Mouse (Mus musculus) kidney, embryonic 16.5 days (tissue): ENCODE measurements at regions not wholly inside any gene's neighbourhood (a gene's known extent, or its start where the extent isn't known, plus 50 kb on each side); places are given as distances from the start of the nearest gene placed in this dataset.
"Not testable (repeated sequence)": the region's sequence is repeated elsewhere in the genome, so short reads cannot be mapped to it uniquely, and the experiment has no call there.

Experiments
- ATAC-seq: fragments of 200-750 bp; cut with Nextera tagmentation; 2 replicates; pipeline ENCODE4 v1.8.0; 2017; ENCODE audit warnings: moderate TSS enrichment; ENCODE audit not compliant: low FRiP score, low TSS enrichment
- H3K27ac ChIP-seq: fragments of 300-500 bp; sonication (generic); 2 replicates; pipeline ENCODE4 v1.5.1; 2014; ENCODE audit warnings: low read length
- H3K27me3 ChIP-seq: fragments of 300-500 bp; sonication (generic); 2 replicates; pipeline ENCODE4 v1.6.1; 2014; ENCODE audit warnings: low read length, control low read depth, mixed read lengths; ENCODE audit not compliant: insufficient read depth
- H3K36me3 ChIP-seq: fragments of 300-500 bp; sonication (generic); 2 replicates; pipeline ENCODE4 v1.6.1; 2014; ENCODE audit warnings: low read length, control low read depth, mixed read lengths; ENCODE audit not compliant: insufficient read depth
- H3K4me1 ChIP-seq: fragments of 300-500 bp; sonication (generic); 2 replicates; pipeline ENCODE4 v1.6.1; 2014; ENCODE audit warnings: low read length, control low read depth, mixed read lengths; ENCODE audit not compliant: insufficient read depth
- H3K4me2 ChIP-seq: fragments of 300-500 bp; sonication (generic); replicated peaks from 2 replicates; pipeline ENCODE4 v1.6.1; 2014; ENCODE audit warnings: low read depth, low read length
- H3K4me3 ChIP-seq: fragments of 300-500 bp; sonication (generic); 2 replicates; pipeline ENCODE4 v1.5.1; 2014; ENCODE audit warnings: mild to moderate bottlenecking, low read length
- H3K9ac ChIP-seq: fragments of 300-500 bp; sonication (generic); replicated peaks from 2 replicates; pipeline ENCODE4 v1.6.1; 2014; ENCODE audit warnings: low read length
- H3K9me3 ChIP-seq: fragments of 300-500 bp; sonication (generic); 2 replicates; pipeline ENCODE4 v1.6.1; 2016; ENCODE audit warnings: low read length, control low read depth
- WGBS: fragments of 180-500 bp; shearing (Covaris S2); extraction: QIAGEN DNeasy Blood & Tissue Kit; methylation state at CpG from one replicate; pipeline ENCODE4 v1.1.7; 2014; 5-methylcytosine and 5-hydroxymethylcytosine counted together

DNA sequence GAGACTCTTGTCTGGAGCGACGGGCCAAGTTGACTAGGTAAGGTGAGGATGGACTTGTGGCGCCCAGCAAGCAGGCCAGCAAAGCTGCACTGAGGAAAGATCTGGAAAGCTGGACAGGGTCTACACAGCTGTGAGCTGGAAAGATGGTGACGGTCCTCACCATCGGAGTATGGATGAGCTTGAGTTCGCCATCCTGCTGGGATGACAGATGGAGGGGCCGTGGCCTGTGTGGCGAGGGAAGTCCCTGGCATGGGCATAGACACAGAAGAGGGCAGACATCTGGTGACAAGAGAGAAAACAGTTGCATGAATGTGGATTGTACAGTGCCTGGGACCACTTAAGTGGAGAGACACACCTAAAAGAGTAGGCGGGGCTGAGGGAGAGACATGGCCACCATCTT, 57.6 kb downstream of the Tmem270 start:
- no peak overlapping the region for H3K9ac ChIP-seq
- H3K9me3 ChIP-seq = no peaks in the 10 kb centered on the region
- ATAC-seq = no peak
- WGBS = 92% methylated on average over 9 of the region's 9 CpGs
- no peak overlapping the region for H3K27ac ChIP-seq
- H3K4me3 ChIP-seq = no peak overlapping the region
- H3K4me1 ChIP-seq = no peaks in the 10 kb centered on the region
- no peaks in the 10 kb centered on the region for H3K27me3 ChIP-seq
- H3K4me2 ChIP-seq = no peak overlapping the region
- H3K36me3 ChIP-seq = no peaks in the 10 kb centered on the region

DNA sequence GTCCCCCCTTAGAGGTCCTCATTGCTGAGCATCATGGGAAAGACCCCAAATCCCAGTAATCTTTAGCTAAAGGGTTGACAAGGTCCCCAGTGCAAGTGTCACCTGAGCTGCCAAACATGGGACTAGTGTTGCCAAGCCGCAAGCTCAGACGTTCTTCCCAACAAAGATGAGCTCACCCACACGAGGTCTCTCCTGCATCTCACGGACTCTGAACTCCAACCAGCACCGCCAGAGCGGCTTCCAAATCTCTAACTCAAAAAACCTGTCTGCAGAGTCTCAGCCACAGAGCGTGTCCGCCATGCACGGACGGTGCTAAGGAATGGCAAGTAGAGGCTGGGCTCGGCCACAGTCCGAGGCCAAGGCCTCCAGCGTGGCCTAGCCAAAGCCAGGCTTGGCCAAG, 58.0 kb downstream of the Tmem270 start:
- H3K9ac ChIP-seq = no peak overlapping the region
- no peak overlapping the region for H3K27ac ChIP-seq
- ATAC-seq = no peak
- no peak overlapping the region for H3K4me2 ChIP-seq
- H3K27me3 ChIP-seq = no peaks in the 10 kb centered on the region
- H3K36me3 ChIP-seq = no peaks in the 10 kb centered on the region
- H3K4me1 ChIP-seq = no peaks in the 10 kb centered on the region
- H3K9me3 ChIP-seq = no peaks in the 10 kb centered on the region
- no peak overlapping the region for H3K4me3 ChIP-seq
- 87% methylated on average over 13 of the region's 13 CpGs for WGBS

DNA sequence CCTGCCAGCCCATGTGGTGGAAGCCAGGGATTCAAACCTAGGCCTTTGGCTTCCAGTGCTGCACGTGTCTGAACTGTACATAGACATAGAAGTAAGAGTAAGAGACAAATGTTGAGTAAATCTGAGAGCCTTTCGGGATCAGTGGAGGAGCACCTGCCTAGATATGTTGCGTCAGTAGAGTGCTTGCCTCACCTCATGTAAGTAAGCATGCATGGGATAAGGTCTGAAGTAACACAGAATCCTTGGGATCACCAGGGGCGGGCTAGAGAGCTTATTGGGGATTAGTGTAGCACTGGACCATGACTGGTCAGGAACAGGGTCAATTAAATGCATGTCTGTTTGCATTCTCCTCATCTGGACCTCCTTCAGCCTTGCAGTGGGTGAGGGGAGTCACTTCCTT, 61.1 kb downstream of the Tmem270 start:
- no peak overlapping the region for H3K4me3 ChIP-seq
- no peaks in the 10 kb centered on the region for H3K9me3 ChIP-seq
- ATAC-seq = no peak
- no peaks in the 10 kb centered on the region for H3K4me1 ChIP-seq
- H3K27me3 ChIP-seq = no peaks in the 10 kb centered on the region
- no peak overlapping the region for H3K9ac ChIP-seq
- no peaks in the 10 kb centered on the region for H3K36me3 ChIP-seq
- H3K27ac ChIP-seq = no peak overlapping the region
- no peak overlapping the region for H3K4me2 ChIP-seq
- WGBS = 90% methylated on average over 4 of the region's 4 CpGs

DNA sequence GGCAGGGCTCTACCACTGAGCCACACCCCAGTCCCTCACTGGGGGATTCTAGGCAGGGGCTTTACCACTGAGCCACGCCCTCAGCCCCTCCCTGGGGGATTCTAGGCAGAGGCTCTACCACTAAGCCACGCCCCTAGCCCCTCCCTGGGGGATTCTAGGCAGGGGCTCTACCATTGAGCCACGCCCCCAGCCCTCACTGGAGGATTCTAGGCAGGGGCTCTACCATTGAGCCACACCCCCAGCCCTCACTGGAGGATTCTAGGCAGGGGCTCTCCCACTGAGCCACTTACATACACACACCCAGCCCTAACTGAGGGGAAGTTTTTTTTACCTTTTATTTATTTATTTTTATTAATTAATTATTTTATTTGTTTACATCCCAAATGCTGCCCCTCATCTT, 62.3 kb downstream of the Tmem270 start:
- not testable (repeated sequence) for H3K4me3 ChIP-seq, H3K9ac ChIP-seq, H3K4me2 ChIP-seq, H3K36me3 ChIP-seq, H3K4me1 ChIP-seq, H3K27ac ChIP-seq, ATAC-seq, H3K27me3 ChIP-seq, H3K9me3 ChIP-seq
- WGBS = 83% methylated on average over 3 of the region's 3 CpGs

DNA sequence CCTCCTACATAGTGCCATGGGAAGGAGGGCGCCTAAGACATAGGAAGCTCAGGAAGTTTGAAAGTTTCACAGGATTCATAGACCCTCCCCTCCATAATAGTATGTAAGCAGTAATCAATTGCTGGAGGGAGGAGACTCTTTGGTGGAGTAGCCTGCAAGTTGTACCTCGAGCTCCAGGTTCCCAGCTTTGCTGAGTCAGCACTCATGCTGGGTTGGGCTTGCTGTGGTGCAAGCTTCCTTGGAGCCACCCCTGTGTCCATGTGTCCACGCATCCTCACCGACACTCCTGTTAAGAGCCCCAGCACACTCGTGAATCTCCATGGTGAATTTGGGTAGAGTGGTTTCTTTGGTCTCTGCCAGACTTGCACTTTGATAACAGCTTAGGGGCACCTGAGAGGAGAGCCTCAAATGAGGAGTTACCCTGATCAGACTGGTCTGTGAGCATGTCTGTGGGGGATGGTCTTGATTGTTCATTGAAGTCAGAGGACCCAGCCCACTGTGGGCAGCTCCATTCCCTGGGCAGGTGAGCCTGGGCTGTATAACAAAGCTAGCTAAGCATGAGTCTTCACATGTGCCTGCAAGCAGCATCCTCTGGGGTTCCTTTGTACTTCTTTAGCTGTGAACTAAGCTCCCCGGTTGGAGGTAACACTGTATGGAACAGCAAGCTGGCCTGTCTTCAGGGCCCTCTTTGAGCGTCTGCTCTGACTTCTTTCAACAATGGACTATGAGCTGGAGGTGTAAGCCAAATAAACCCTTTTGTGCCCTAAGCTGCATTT, 65.1 kb downstream of the Tmem270 start:
- no peak for ATAC-seq
- Histone ChIP-seq H3K4me2 (no peak overlapping the region), H3K4me3 (no peak overlapping the region), H3K27me3 (no peaks in the 10 kb centered on the region), H3K27ac (no peak overlapping the region), H3K9ac (no peak overlapping the region), H3K4me1 (no peaks in the 10 kb centered on the region), H3K9me3 (peaks cover 10% of the 10 kb centered on the region; the same call in 1 of the 2 replicates), H3K36me3 (no peaks in the 10 kb centered on the region)
- 91% methylated on average over 7 of the region's 7 CpGs for WGBS

DNA sequence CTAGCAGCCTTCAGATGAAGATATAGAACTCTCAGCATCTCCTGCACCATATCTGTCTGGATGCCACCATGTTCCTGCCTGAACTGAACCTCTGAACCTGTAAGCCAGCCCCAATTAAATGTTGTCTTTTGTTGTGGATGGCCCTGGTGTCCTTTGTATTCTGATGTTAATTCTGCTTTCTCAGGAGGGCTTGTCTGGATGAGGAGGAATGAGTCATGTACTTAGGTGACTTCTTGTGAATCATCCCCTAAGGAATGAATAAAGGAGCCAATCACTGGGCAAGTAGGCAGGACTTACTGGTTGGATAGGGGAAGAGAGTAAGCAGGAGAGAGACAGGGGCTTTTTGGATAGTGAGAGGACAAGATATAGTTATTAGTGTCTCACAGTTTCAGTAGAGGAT, 70.0 kb downstream of the Tmem270 start:
- Histone ChIP-seq H3K4me2 (no peak overlapping the region), H3K4me3 (no peak overlapping the region), H3K27me3 (no peaks in the 10 kb centered on the region), H3K9me3 (peaks cover 10% of the 10 kb centered on the region; the same call in 1 of the 2 replicates), H3K36me3 (no peaks in the 10 kb centered on the region), H3K4me1 (no peaks in the 10 kb centered on the region), H3K9ac (no peak overlapping the region), H3K27ac (no peak overlapping the region)
- no peak for ATAC-seq

DNA sequence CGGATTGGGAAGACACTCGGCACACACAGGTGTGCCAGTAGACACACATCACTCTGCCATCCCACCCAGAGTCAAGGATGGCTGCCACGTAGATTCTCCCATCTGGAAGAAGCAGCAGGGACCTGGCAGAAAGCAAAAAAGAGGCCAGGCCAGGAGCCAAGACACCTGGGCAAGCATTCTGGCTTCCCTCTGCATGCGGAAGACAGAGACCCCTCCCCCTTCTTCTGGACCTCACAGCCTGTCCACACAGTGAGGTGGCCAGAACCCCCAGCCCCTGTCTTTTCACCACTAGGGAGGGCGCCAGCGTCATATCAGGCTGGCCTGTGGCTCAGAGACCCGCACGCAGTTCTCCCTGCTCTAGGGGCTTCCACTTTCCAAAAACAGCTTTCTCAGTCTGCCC, 73.6 kb downstream of the Tmem270 start:
- Histone ChIP-seq H3K4me1 (no peaks in the 10 kb centered on the region), H3K4me3 (no peak overlapping the region), H3K9ac (no peak overlapping the region), H3K4me2 (no peak overlapping the region), H3K27ac (no peak overlapping the region), H3K9me3 (0 out of 2 replicates have a peak, but pooled peaks cover 7% of the 10 kb centered on the region), H3K27me3 (no peaks in the 10 kb centered on the region), H3K36me3 (no peaks in the 10 kb centered on the region)
- WGBS = 84% methylated on average over 8 of the region's 8 CpGs
- no peak for ATAC-seq

DNA sequence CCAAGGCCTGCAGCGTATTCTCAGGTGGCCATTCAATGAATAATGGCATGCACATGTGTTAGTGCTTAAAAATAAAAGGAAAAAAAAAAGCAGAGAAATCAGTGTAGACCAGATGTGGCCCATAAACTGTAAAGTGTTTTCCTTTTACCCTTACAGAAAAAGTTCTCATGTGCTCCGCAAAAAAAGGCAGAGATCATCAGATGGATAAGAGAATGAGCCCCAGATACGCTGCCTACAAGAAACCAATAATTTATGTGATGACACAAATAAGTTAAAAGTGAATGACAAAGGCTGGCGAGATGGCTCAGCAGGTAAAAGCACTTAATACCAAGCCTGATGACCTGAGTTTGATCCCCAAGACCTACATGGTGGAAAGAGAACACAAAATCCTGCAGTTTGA, 70.5 kb upstream of the Eln start:
- Histone ChIP-seq H3K4me1 (no peaks in the 10 kb centered on the region), H3K36me3 (no peaks in the 10 kb centered on the region), H3K27me3 (no peaks in the 10 kb centered on the region), H3K9ac (no peak overlapping the region), H3K27ac (no peak overlapping the region), H3K4me3 (no peak overlapping the region), H3K4me2 (no peak overlapping the region), H3K9me3 (peaks cover 3% of the 10 kb centered on the region; the same call in 1 of the 2 replicates)
- WGBS = 75% methylated on average over 4 of the region's 4 CpGs
- no peak for ATAC-seq

DNA sequence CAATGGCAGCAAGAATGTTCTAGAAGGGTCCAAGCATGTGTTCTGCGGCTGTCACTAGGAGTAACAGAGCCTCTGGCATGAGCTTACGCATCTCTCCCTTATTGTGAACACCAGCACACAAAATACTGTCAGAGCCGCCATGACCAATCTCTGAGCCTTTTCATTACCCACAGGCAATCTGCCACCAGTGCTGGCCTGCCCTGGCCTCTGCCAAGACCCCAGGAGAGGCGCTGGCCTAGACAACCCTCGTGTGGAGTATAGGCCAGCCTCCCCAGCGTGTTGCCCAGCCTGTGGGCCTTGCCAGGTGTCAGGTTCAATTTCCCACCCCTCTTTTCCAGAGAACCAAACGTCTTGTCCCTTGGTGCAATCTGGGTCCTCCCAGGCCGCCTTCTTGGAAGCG, 62.0 kb upstream of the Eln start:
- WGBS = 74% methylated on average over 9 of the region's 9 CpGs
- Histone ChIP-seq H3K27ac (no peak overlapping the region), H3K4me1 (no peaks in the 10 kb centered on the region), H3K9me3 (peaks cover 4% of the 10 kb centered on the region; the same call in 1 of the 2 replicates), H3K27me3 (no peaks in the 10 kb centered on the region), H3K36me3 (no peaks in the 10 kb centered on the region), H3K4me2 (no peak overlapping the region), H3K4me3 (no peak overlapping the region), H3K9ac (no peak overlapping the region)
- no peak for ATAC-seq

DNA sequence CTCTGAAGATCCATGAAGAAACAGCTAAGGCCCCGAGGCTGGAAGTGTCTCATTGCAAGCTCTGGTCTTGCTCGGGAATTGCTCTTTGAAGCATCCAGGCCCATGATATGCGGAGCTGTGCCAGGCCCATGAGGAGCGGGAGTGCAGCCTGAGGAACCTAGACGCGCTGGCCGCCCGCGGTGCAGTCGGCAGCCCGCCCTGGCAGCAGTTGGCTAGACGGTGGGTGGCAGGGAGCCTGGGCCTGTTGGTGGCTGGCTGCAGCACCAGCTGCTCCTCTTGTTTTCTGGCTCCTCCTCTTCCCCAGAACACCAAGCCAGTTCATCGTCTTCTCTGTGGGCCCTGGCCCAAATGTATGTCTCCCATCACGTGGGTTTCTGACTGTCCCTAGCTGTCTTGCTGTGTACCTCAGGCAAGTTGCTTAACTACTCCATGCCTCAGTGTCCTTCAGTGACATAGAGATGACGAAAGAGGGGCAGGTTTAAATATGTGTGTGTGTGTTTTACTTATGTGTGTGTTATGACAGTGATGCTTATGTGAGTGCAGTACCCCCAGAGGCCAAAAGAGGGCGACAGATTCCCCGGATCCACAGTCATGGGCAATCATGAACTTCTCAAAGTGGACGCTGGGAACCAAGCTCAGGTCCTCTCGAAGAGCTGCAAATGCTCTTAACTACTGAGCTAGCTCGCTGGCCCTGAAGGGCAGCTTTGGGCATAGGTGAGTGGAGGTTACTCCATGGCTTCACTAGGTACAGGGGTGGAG, 57.3 kb upstream of the Eln start:
- H3K27ac ChIP-seq = no peak overlapping the region
- 91% methylated on average over 20 of the region's 20 CpGs for WGBS

More for the DNA sequence above, 57.3 kb upstream of the Eln start:
- Histone ChIP-seq H3K9me3 (peaks cover 4% of the 10 kb centered on the region; the same call in 1 of the 2 replicates), H3K27me3 (no peaks in the 10 kb centered on the region), H3K4me2 (no peak overlapping the region), H3K9ac (no peak overlapping the region), H3K4me1 (no peaks in the 10 kb centered on the region), H3K4me3 (no peak overlapping the region), H3K36me3 (no peaks in the 10 kb centered on the region)
- ATAC-seq = no peak
